ENCODE assay signal across 22 mouse cellular contexts in genomic region chr9:28101981-28102380, GRCm38 (mm10).
DNase-seq lines count a peak whose midpoint lies in the region; ATAC-seq lines count a peak whose summit lies in the region.
"Had no signal": no experiment of that assay in that cellular context is flagged by ENCODE, and none has a peak within 500 bp of the region (broad histone marks: within the 10 kb centered on the region; RNA-seq: fewer than 3 reads in every experiment).

No protein-coding gene starts in this region.

- DNase-seq in cerebellum, postnatal 14 days: peak; percentile 41 to 48
- DNase-seq in layer of hippocampus, postnatal 14 days (ENCODE audit: low spot score in 2 of 2): peak; percentile 40 to 46
- no peak for DNase-seq in layer of hippocampus, adult 11-12 months (ENCODE audit: low spot score)
- peak; percentile 6 for DNase-seq in skeletal muscle tissue, adult 2 months (ENCODE audit: low read depth, low spot score)
- no peak for DNase-seq in lung, postnatal 25 days (ENCODE audit: low spot score)
- DNase-seq: adrenal gland, postnatal 14 days; cerebellum, adult 18-20 months; cerebellum, postnatal 25 days; embryo, embryonic 11 days; forebrain, postnatal 0 days; heart, postnatal 14 days; kidney, adult 9 months; kidney, postnatal 10 days; lung, embryonic 14.5 days; lung, postnatal 14 days; retina, postnatal 1 day; right cerebral cortex, postnatal 14 days; thymus, adult 2 months; thymus, postnatal 4 days had no signal

- ATAC-seq in cerebellum, adult (ENCODE audit: insufficient number of reproducible peaks, low FRiP score, low TSS enrichment): no peak
- ATAC-seq in common myeloid progenitor, adult 5-6 weeks (replicated peaks; ENCODE audit: low read depth, poor library complexity, severe bottlenecking): peak; percentile 99
- ATAC-seq: forebrain, postnatal 0 days; intestine, embryonic 16.5 days had no signal

Comparison
In these comparisons a context has a peak if more than half of its experiments do, and no peak if none do; other contexts are left out.
1. DNase-seq: peak in cerebellum, postnatal 14 days (2 of 2), layer of hippocampus, postnatal 14 days (2 of 2) and skeletal muscle tissue, adult 2 months (single experiment); none in layer of hippocampus, adult 11-12 months (single experiment) and lung, postnatal 25 days (single experiment).